Mouse (Mus musculus): ENCODE measurements around the gene Ccl4.

The Ccl4 gene

DNA sequence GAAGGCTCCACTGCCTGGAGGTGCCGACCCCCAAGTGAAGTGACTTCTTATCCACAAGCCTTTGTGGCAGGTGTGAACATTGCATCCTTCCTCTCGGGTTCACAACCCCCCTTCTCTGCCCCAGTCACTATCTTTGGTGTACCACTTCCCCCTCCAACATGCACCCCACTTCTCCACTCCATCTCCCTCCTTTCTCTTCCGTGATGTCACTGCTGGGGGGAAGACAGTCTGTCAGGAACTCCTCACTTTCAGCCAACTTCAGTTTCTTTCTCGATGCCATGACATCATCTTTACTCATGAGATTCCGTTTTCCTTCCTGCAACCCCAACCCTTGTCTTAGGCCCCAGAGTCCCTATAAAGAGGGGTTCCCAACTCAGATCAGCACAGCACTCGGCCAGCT is at the start of gene Ccl4:
TSS of gene Ccl4 (plus strand) at position 381 of the 400 bp plus-strand sequence.
- no peak for DNase-seq (ENCODE audit: low read depth, low spot score)

GRCm38 (mm10) chr11:83616586-83616985 is 45.8 kb upstream of the Ccl4 start:
- no peak for DNase-seq (ENCODE audit: low read depth, low spot score)

- DNase-seq (ENCODE audit: low read depth, low spot score) = no peak
Observed at GRCm38 (mm10) chr11:83618238-83618637, 44.1 kb upstream of the Ccl4 start.

- no peak for DNase-seq (ENCODE audit: low read depth, low spot score)
Observed at GRCm38 (mm10) chr11:83619037-83619436, 43.3 kb upstream of the Ccl4 start.

DNA sequence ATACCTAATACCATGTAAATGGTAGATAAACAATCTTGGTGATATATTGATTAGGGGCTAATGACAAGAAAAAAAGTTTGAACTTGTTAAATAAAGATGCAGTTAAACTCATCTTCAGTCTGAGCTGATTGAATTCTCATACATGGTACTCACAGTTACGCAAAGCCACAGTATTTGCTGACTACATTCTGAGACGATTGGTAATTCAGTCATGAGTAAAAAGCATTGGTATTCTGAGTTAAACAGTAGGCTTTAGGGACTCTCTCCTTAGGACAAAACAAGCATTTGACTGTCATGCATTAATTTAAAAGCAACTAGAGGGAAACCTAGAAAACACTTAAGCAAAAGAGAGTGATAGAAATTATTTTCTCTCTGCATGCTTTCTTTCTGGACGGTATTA is 38.8 kb upstream of the Ccl4 start:
- no peak for DNase-seq (ENCODE audit: low read depth, low spot score)

DNA sequence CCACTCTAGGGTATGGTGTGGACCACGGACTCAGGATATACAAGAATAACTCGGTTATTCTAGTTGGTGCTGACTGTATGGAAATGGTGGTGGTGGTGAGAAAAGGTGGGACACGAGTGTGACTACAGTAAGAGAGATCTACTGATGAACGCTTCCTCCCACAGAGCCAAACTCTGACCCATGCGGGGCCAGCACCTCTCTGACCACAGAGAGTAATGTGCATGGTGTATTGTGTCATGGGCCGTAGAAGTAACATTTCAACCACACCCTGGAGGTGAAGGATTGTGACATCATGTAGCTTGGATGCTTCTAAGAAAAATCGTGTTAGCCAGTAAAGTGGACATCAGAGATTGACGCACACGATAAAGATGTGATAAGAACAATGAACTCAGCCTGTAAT is 33.6 kb upstream of the Ccl4 start:
- DNase-seq (ENCODE audit: low read depth, low spot score) = no peak

DNA sequence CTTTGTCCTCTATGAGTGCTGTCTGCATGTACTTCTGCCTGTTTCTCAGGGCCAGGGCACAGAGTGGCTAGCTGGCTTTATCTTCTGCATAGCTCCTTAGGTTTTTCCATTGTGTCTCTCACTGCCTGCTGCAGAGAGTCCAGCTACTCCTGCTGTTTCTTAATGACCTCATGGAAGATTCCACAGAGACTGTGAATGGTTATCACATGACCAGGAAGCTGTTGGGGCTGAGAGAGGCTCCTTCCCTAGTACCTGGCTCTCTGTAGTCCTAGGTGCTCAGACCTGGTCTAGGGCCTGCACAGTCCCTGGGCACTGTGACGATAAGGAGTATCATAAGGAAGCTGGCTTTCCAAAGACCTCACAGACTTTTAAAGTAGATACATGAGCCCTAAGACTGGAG is 31.8 kb upstream of the Ccl4 start:
- DNase-seq (ENCODE audit: low read depth, low spot score) = no peak

DNA sequence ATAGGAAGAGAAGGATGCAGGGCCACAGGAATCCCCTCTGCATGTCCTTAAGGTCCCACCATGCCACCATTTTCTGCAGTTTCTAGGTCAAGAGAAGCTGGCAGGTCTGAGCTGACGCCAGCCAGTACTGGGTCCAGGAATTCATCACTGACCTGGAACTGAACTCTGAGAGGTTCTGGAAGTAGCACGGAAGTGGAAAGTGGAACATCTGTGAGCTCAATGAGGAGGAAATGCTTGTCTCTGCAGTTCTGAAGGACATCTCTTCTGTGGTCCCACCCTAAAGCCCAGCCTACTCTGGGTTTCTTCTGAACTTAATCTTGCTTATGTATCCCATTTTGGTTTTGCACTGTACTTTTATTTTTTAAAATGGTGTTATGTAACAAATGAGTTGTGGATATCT is 31.3 kb upstream of the Ccl4 start:
- no peak for DNase-seq (ENCODE audit: low read depth, low spot score)

- no peak for DNase-seq (ENCODE audit: low read depth, low spot score)
Observed at GRCm38 (mm10) chr11:83632744-83633143, 29.6 kb upstream of the Ccl4 start.

- DNase-seq (ENCODE audit: low read depth, low spot score) = peak; percentile 6
Observed at GRCm38 (mm10) chr11:83634425-83634824, 28.0 kb upstream of the Ccl4 start.

GRCm38 (mm10) chr11:83634898-83635297 is 27.5 kb upstream of the Ccl4 start:
- DNase-seq (ENCODE audit: low read depth, low spot score) = no peak

DNA sequence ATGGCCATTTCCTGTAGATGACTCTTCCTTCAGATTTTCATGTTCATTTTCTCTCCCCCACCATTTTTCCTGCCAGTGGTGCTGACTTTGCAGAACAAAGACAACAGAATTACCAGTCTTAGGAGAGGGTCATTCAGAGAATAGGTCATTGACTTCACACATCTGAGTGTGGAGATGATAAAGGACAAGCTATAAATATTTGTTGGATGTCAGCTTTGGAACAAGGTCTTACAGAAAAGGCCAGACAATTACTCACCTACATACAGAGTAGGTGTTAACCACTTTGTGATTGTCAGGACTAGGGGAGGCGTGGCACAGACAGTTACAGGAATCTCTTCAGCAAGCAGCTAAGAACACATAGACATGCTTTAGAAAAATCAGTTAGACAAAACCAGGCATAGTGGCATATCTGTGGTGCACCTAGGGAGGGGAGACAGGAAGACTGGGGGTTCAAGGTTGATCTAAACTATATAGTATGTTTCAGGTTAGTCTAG is 25.6 kb upstream of the Ccl4 start:
- no peak for DNase-seq (ENCODE audit: low read depth, low spot score)

DNA sequence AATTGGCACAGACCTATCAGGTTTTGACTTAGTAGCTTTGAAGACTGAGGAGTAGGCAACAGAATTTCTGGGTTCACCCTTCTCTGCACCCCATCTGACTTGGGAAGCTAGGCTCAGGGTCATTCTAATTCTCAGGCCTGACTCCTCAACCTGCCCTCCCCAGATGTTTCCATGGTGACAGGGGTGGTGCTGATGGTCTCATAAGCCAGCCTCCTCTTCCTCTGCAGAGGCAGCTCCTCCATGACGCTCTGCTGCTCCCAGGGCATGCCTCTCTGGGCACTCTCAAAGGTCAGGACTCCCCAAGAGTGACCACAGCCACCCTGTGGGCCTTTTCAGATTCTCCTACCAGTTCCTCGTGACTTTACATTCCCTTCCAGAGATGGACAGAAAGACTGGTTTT is 23.4 kb upstream of the Ccl4 start:
- DNase-seq (ENCODE audit: low read depth, low spot score) = no peak

- no peak for DNase-seq (ENCODE audit: low read depth, low spot score)
Observed at GRCm38 (mm10) chr11:83639533-83639932, 22.9 kb upstream of the Ccl4 start.

- no peak for DNase-seq (ENCODE audit: low read depth, low spot score)
Observed at GRCm38 (mm10) chr11:83640141-83640540, 22.2 kb upstream of the Ccl4 start.

- DNase-seq (ENCODE audit: low read depth, low spot score) = no peak
Observed at GRCm38 (mm10) chr11:83641216-83641615, 21.2 kb upstream of the Ccl4 start.

- DNase-seq (ENCODE audit: low read depth, low spot score) = no peak
Observed at GRCm38 (mm10) chr11:83645521-83645920, 16.9 kb upstream of the Ccl4 start, which contains the start of gene Rpl9-ps1. TSS of gene Rpl9-ps1 (minus strand) at chr11:83645621.

DNA sequence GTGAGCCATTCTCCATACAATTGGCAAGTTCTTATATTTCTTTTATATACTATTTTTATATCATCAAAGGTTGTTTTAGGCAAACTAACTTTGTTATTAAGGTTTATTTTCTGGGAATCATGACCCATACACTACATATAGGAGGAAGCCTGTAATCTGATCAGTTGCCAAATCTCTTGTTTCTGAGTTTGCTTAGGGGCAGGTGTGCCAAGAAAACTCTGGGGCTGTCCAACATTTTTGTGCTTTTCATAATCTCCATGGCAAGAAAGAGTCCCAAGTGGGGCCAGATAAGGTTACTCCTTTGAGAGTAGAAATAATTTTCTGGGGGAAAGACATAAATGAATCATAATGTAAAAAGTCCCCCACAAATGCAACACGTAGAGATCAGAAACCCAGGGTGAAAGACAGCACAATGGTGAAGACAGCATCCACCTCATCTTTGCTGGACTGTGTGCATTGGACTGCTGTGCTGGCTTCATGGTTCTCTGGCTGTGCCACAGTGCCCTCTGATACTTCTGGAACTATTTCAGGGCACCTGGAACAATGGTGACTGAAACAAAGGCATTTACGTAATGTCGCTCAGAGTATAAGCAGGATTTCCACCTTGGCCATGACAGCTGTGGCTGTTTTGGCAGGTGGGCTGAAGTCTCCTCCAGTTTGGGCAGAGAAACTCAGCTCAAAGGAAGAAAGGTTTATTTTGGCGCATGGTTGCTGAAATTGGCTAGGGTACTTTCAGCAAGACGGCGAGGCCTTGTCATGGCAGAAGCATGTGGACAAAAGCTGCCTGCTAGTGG is 15.8 kb upstream of the Ccl4 start:
- DNase-seq (ENCODE audit: low read depth, low spot score) = no peak

GRCm38 (mm10) chr11:83649305-83649841 is 13.0 kb upstream of the Ccl4 start, which contains the start of gene Ccl3:
TSS of gene Ccl3 (minus strand) at chr11:83649355.
- DNase-seq (ENCODE audit: low read depth, low spot score) = no peak

- DNase-seq (ENCODE audit: low read depth, low spot score) = no peak
Observed at GRCm38 (mm10) chr11:83654606-83655005, 7.8 kb upstream of the Ccl4 start.

- DNase-seq (ENCODE audit: low read depth, low spot score) = no peak
Observed at GRCm38 (mm10) chr11:83657508-83657907, 4.9 kb upstream of the Ccl4 start.

DNA sequence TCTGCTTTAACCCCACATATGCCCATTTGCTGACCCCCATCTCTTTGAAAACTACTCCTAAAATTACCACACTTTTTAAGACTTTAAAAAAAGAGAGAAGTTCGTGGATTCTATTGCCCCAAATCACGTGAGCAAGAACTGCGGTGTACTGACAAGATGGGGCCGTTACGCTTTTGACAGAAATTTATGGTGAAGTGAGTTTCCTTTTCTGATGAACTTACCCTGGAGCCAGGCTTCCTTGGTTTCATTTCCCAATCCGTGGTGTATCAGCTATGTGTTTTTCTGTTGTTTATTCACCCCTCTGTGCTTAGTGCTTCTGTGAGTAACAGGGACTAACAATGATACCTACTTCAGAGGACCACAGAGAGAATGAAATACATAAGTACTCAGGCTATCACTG is 3.6 kb upstream of the Ccl4 start:
- no peak for DNase-seq (ENCODE audit: low read depth, low spot score)

- no peak for DNase-seq (ENCODE audit: low read depth, low spot score)
Observed at GRCm38 (mm10) chr11:83663532-83663931, 1.1 kb downstream of the Ccl4 start.
